Mouse (Mus musculus) small intestine, adult 2 months (tissue): Measurements from ENCODE around the gene Nek5. TPM values are rescaled to one million over a fixed set of nuclear protein-coding genes. Genes with fewer than 3 reads are reported as not detected.

Source experiments
- H3K27ac ChIP-seq: fragments of 200-500 bp; 2 replicates; pipeline ENCODE4 v1.5.1; 2012; ENCODE audit warnings: low read depth, low read length, control low read depth, inconsistent platforms; ENCODE audit not compliant: insufficient read depth
- H3K27me3 ChIP-seq: fragments of 200-500 bp; 2 replicates; pipeline ENCODE4 v1.6.1; 2012; ENCODE audit warnings: mild to moderate bottlenecking, moderate library complexity, low read length, inconsistent platforms; ENCODE audit not compliant: control insufficient read depth, insufficient read depth
- H3K36me3 ChIP-seq: fragments of 200-500 bp; 2 replicates; pipeline ENCODE4 v1.6.1; 2012; ENCODE audit warnings: mild to moderate bottlenecking, low read length, control low read depth, inconsistent platforms; ENCODE audit not compliant: control insufficient read depth, insufficient read depth
- H3K4me1 ChIP-seq: fragments of 200-500 bp; 2 replicates; pipeline ENCODE4 v1.6.1; 2012; ENCODE audit warnings: low read length, inconsistent platforms, mixed read lengths; ENCODE audit not compliant: control insufficient read depth, insufficient read depth, insufficient read length
- H3K4me3 ChIP-seq: fragments of 200-500 bp; 2 replicates; pipeline ENCODE4 v1.5.1; 2012; ENCODE audit warnings: low read depth, mild to moderate bottlenecking, control low read depth, inconsistent platforms, low read length, moderate library complexity
- CTCF ChIP-seq: fragments of 200-500 bp; IDR thresholded peaks from 2 replicates; pipeline ENCODE4 v1.5.1; 2012; ENCODE audit warnings: low read depth, mild to moderate bottlenecking, control low read depth, inconsistent platforms, low read length, moderate library complexity, mixed read lengths; ENCODE audit not compliant: insufficient replicate concordance, insufficient read length; ENCODE audit errors: extremely low read depth
- POLR2A ChIP-seq: fragments of 200-500 bp; IDR thresholded peaks from 2 replicates; pipeline ENCODE4 v1.6.1; 2012; ENCODE audit warnings: low read depth, mild to moderate bottlenecking, control low read depth, inconsistent platforms, low read length, moderate library complexity
- WGBS: fragments of 180-500 bp; shearing (Covaris S2); methylation state at CpG from one replicate; pipeline ENCODE4 v1.1.7; 2018; 5-methylcytosine and 5-hydroxymethylcytosine counted together
- polyA plus RNA-seq: library from polyadenylated mRNA; depleted of rRNA; stranded (reverse); fragments of >200 nt; gene quantifications from 2 replicates; pipeline ENCODE4 v1.2.3, GENCODE M21; 2012; rRNA removed

Nek5 gene
- polyA plus RNA-seq, 1 experiment = not detected

GRCm38 (mm10) chr8:22036137-22036536 lies 88.7 kb downstream of the Nek5 start:
- TF ChIP-seq POLR2A (no peak), CTCF (no peak)
- 90% methylated on average over 9 of the region's 9 CpGs for WGBS

GRCm38 (mm10) chr8:22030990-22031389 lies 93.9 kb downstream of the Nek5 start:
- peaks cover 7% of the 10 kb centered on the region for H3K36me3 ChIP-seq
- 79% methylated on average over 3 of the region's 3 CpGs for WGBS
- H3K4me3 ChIP-seq = no peak overlapping the region
- H3K27me3 ChIP-seq = no peaks in the 10 kb centered on the region
- H3K27ac ChIP-seq = no peak overlapping the region
- no peaks in the 10 kb centered on the region for H3K4me1 ChIP-seq
- no peak for TF ChIP-seq CTCF
- TF ChIP-seq POLR2A = no peak

More at GRCm38 (mm10) chr8:22036137-22036536, 88.7 kb downstream of the Nek5 start:
- no peaks in the 10 kb centered on the region for H3K27me3 ChIP-seq
- no peak overlapping the region for H3K27ac ChIP-seq
- peaks cover 5% of the 10 kb centered on the region for H3K4me1 ChIP-seq
- H3K4me3 ChIP-seq = no peak overlapping the region
- H3K36me3 ChIP-seq = no peaks in the 10 kb centered on the region

DNA sequence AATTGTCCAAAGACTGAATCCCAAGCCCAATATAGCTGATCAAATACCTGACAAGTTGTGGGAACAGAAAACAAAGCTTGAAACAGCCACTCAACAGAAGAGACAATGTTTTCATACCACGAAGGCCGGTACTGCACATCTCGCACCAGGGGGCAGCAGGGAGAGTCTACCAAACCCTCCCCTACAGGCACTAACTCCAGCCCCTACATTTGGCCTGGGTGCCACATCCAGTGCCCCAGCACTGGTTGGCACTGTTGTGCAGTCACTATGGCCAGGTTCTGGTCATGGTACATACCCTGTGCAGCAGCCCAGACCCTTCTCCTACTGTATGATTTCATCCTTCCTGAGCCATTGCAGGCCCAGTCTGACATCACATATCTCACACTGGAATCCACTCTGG lies 95.9 kb downstream of the Nek5 start:
- Histone ChIP-seq H3K27me3 (no peaks in the 10 kb centered on the region), H3K27ac (no peak overlapping the region), H3K4me1 (no peaks in the 10 kb centered on the region), H3K36me3 (peaks cover 7% of the 10 kb centered on the region), H3K4me3 (no peak overlapping the region)
- no peak for TF ChIP-seq CTCF
- no peak for TF ChIP-seq POLR2A
- WGBS = 68% methylated on average over 3 of the region's 3 CpGs

GRCm38 (mm10) chr8:22025241-22025640 lies 99.6 kb downstream of the Nek5 start:
- H3K4me3 ChIP-seq = no peak overlapping the region
- H3K4me1 ChIP-seq = no peaks in the 10 kb centered on the region
- WGBS = 38% methylated on average over 4 of the region's 4 CpGs
- no peaks in the 10 kb centered on the region for H3K27me3 ChIP-seq
- TF ChIP-seq POLR2A (no peak), CTCF (no peak)
- peaks cover 8% of the 10 kb centered on the region for H3K36me3 ChIP-seq
- H3K27ac ChIP-seq = no peak overlapping the region

Other genes with a start within 250 kb of the Nek5 start
- not detected in 2 replicates for gene Defb9, start 239.6 kb downstream of the Nek5 start, polyA plus RNA-seq
- not detected in 2 replicates for gene Defb11, start 218.6 kb downstream of the Nek5 start, polyA plus RNA-seq
- gene Defb15, start 192.3 kb downstream of the Nek5 start, polyA plus RNA-seq = not detected in 2 replicates
- gene Defb35, start 186.7 kb downstream of the Nek5 start, polyA plus RNA-seq = not detected in 2 replicates
- gene Defb13, start 178.3 kb downstream of the Nek5 start, polyA plus RNA-seq = not detected in 2 replicates
- not detected in 2 replicates for gene Fam90a1a, start 166.3 kb downstream of the Nek5 start, polyA plus RNA-seq
- gene Ccdc70, start 155.3 kb downstream of the Nek5 start, polyA plus RNA-seq = not detected in 2 replicates
- gene Atp7b, start 64.7 kb downstream of the Nek5 start, polyA plus RNA-seq = 5.5 and 5.7 TPM in 2 replicates
- gene Alg11, start 64.3 kb downstream of the Nek5 start, polyA plus RNA-seq = 0.95 and 1.3 TPM in 2 replicates
- 1.6 and 3.2 TPM in 2 replicates for gene Nek3, start 41.4 kb upstream of the Nek5 start, polyA plus RNA-seq
- 1.0 and 2.1 TPM in 2 replicates for gene Ckap2, start 60.8 kb upstream of the Nek5 start, polyA plus RNA-seq
- 3.0 and 6.5 TPM in 2 replicates for gene Vps36, start 67.8 kb upstream of the Nek5 start, polyA plus RNA-seq
- gene Thsd1, start 102.3 kb upstream of the Nek5 start, polyA plus RNA-seq = 0.56 and 0.90 TPM in 2 replicates
- not detected in 2 replicates for gene Tpte, start 158.4 kb upstream of the Nek5 start, polyA plus RNA-seq